Mouse (Mus musculus): ENCODE results near the gene Dnlz. TPM values are rescaled to one million over a fixed set of nuclear protein-coding genes. Genes with fewer than 3 reads are reported as not detected.
A peak's percentile ranks its signal among the peaks of the same experiment; 100 is the strongest.

Dnlz gene
- polyA plus RNA-seq, 1 experiment from 2014 or later: 25.6 TPM

DNA sequence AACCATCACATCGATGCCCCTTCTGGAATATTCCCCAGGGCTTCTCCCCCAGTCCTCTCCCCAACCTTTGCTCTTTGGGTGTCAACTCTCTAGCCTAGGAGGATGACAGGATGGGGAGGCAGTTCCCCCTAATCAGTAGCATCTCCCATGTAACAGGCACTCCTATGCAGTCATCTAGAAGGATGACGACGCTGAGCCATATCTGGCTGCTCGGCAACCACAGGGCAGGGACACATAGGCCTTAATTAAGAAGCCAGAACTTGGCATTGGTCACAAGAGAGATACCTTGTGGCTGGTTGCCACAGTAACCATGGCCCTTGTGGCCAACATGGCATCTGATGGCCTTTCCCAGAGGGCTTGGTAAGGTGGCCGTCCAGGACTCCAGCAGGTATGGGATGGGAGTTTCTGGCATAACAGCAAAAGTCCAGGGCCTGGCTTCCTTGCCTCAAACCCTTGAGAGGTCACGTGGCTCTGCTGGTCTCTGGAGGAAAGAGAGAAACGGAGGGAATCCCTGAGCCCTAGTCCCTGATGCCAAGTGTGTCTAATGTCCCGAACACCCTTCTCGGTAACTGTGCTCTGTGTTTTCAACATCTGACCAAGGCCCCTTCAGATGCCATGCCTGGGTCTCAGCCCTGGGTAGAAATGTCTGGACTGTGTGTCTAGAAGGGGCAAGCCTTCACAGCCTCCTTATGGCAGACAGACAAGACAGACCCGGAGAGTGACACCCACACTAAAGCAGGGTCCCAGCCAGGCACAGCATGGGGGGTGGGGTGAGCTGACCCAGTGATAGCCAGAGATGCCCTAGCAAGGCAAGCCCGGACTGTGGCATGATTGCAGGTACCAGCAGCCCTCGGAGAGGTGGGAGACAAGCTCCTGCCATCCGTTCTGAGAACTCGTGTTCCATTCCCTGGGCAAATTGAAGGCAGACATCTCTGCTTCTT lies 31.4 kb downstream of the Dnlz start:
- no peak for ATAC-seq (ENCODE audit: insufficient number of reproducible peaks, insufficient read depth, low FRiP score, low read depth)
- Histone ChIP-seq H3K4me3 (ENCODE audit: low read depth, low read length) (no peak overlapping the region), H3K27ac (ENCODE audit: low read length) (no peak overlapping the region), H3K36me3 (ENCODE audit: control insufficient read depth, insufficient read depth, low read length) (peaks cover 38% of the 10 kb centered on the region), H3K9ac (replicated peaks; ENCODE audit: low read depth, low read length) (no peak overlapping the region), H3K9me3 (ENCODE audit: control insufficient read depth, low read depth, low read length) (no peaks in the 10 kb centered on the region), H3K4me1 (ENCODE audit: control insufficient read depth, insufficient read depth, low read length) (peaks cover 21% of the 10 kb centered on the region), H3K27me3 (ENCODE audit: control insufficient read depth, insufficient read depth, low read length) (no peaks in the 10 kb centered on the region), H3K4me2 (replicated peaks; ENCODE audit: low read depth, low read length) (no peak overlapping the region)
- 90% methylated on average over 14 of the region's 14 CpGs for WGBS

DNA sequence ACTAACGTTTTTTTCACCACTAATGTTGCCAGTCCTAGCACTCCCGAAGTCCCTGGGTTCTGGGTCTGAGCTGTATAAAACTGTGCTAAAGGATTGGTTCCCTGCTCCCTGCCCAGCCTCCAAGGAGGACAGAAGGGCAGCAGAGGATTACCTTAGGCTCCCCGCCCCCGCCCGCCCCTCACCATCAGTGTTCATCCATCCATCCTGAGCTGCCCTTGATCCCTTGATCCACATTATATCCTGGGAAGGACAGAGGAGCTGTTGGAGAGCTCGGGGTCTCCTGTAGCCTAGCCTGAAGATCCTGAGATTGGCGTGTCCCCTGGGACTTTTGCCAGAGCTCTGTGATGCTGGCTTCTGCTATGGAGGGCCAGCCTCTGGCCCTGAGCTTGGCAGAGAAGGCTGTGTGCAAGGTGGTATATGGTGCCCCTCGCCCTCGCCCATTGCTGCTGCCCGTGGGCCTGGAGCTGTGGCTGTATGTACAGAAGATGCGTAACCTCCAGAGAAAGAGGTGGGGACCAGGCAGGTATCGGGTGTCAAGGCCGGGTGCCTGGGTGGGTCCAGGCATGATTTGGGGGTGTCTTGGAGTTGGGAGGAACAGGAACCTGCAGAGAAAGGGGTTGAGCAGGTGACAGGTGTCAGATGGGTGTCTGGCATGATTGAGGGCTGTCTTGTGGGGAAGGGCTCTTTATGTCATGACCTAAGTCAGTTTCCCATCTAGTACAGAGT lies 32.2 kb downstream of the Dnlz start:
- H3K4me2 ChIP-seq (replicated peaks; ENCODE audit: low read depth, low read length): no peak overlapping the region
- H3K9ac ChIP-seq (replicated peaks; ENCODE audit: low read depth, low read length): no peak overlapping the region
- WGBS: 85% methylated on average over 13 of the region's 13 CpGs
- no peak overlapping the region for H3K27ac ChIP-seq (ENCODE audit: low read length)
- no peak for ATAC-seq (ENCODE audit: insufficient number of reproducible peaks, insufficient read depth, low FRiP score, low read depth)
- peaks cover 30% of the 10 kb centered on the region for H3K36me3 ChIP-seq (ENCODE audit: control insufficient read depth, insufficient read depth, low read length)
- no peaks in the 10 kb centered on the region for H3K27me3 ChIP-seq (ENCODE audit: control insufficient read depth, insufficient read depth, low read length)
- H3K9me3 ChIP-seq (ENCODE audit: control insufficient read depth, low read depth, low read length): no peaks in the 10 kb centered on the region
- H3K4me3 ChIP-seq (ENCODE audit: low read depth, low read length): no peak overlapping the region
- peaks cover 24% of the 10 kb centered on the region for H3K4me1 ChIP-seq (ENCODE audit: control insufficient read depth, insufficient read depth, low read length)

GRCm38 (mm10) chr2:26319109-26319508 lies 32.8 kb downstream of the Dnlz start:
- no peak overlapping the region for H3K4me3 ChIP-seq (ENCODE audit: low read depth, low read length)
- no peak for ATAC-seq (ENCODE audit: insufficient number of reproducible peaks, insufficient read depth, low FRiP score, low read depth)
- no peak overlapping the region for H3K9ac ChIP-seq (replicated peaks; ENCODE audit: low read depth, low read length)
- no peak overlapping the region for H3K27ac ChIP-seq (ENCODE audit: low read length)
- WGBS: 88% methylated on average over 9 of the region's 9 CpGs
- H3K4me2 ChIP-seq (replicated peaks; ENCODE audit: low read depth, low read length): no peak overlapping the region
- H3K4me1 ChIP-seq (ENCODE audit: control insufficient read depth, insufficient read depth, low read length): peaks cover 28% of the 10 kb centered on the region
- H3K9me3 ChIP-seq (ENCODE audit: control insufficient read depth, low read depth, low read length): no peaks in the 10 kb centered on the region
- H3K36me3 ChIP-seq (ENCODE audit: control insufficient read depth, insufficient read depth, low read length): peaks cover 24% of the 10 kb centered on the region
- no peaks in the 10 kb centered on the region for H3K27me3 ChIP-seq (ENCODE audit: control insufficient read depth, insufficient read depth, low read length)

DNA sequence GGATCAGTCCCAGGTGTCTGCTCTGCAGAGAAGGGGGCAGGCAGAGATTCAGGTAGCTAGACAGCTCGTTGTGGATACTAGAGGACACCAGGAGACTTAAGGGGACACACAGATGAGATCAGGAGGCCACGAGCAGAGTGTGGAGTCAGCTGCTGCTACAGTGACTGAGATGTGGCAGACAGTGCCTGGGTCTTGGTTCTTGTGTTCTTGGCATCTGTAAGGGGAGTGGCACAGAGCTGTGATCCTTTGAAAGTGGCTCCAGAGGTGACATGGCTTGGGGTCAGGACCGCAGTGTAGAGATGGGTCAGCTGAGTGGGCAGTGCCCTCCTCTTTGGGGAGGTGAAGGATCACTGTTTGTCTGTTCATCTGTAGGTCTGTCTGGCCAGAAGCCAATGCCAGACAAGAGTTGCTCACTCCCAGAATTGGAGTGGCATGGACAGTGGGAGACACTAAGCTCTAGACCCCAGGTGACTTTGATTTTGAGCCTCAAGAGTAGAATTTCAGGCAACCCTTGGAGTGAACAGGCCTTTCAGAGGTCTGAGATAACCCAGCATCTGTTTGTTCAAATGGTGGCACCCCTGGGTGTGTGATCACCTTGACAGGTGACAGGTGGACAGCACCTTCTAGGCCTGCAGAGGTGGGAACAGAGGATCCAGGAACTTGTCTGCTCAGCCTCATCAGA lies 33.8 kb downstream of the Dnlz start:
- no peaks in the 10 kb centered on the region for H3K27me3 ChIP-seq (ENCODE audit: control insufficient read depth, insufficient read depth, low read length)
- H3K36me3 ChIP-seq (ENCODE audit: control insufficient read depth, insufficient read depth, low read length): peaks cover 15% of the 10 kb centered on the region
- no peak overlapping the region for H3K27ac ChIP-seq (ENCODE audit: low read length)
- 91% methylated on average over 3 of the region's 3 CpGs for WGBS
- no peak for ATAC-seq (ENCODE audit: insufficient number of reproducible peaks, insufficient read depth, low FRiP score, low read depth)
- no peaks in the 10 kb centered on the region for H3K9me3 ChIP-seq (ENCODE audit: control insufficient read depth, low read depth, low read length)
- H3K4me2 ChIP-seq (replicated peaks; ENCODE audit: low read depth, low read length): no peak overlapping the region
- peaks cover 33% of the 10 kb centered on the region for H3K4me1 ChIP-seq (ENCODE audit: control insufficient read depth, insufficient read depth, low read length)
- H3K4me3 ChIP-seq (ENCODE audit: low read depth, low read length): no peak overlapping the region
- H3K9ac ChIP-seq (replicated peaks; ENCODE audit: low read depth, low read length): no peak overlapping the region

GRCm38 (mm10) chr2:26317371-26317770 lies 34.5 kb downstream of the Dnlz start:
- Histone ChIP-seq H3K4me2 (replicated peaks; ENCODE audit: low read depth, low read length) (peak overlapping the region; percentile 84), H3K27me3 (ENCODE audit: control insufficient read depth, insufficient read depth, low read length) (no peaks in the 10 kb centered on the region), H3K4me1 (ENCODE audit: control insufficient read depth, insufficient read depth, low read length) (peaks cover 33% of the 10 kb centered on the region), H3K36me3 (ENCODE audit: control insufficient read depth, insufficient read depth, low read length) (peaks cover 7% of the 10 kb centered on the region; the same call in 1 of the 2 replicates), H3K27ac (ENCODE audit: low read length) (peak overlapping the region; percentile 96; the same call in 1 of the 2 replicates), H3K9me3 (ENCODE audit: control insufficient read depth, low read depth, low read length) (no peaks in the 10 kb centered on the region), H3K9ac (replicated peaks; ENCODE audit: low read depth, low read length) (peak overlapping the region; percentile 95; the same call in 1 of the 2 replicates), H3K4me3 (ENCODE audit: low read depth, low read length) (peak overlapping the region; percentile 90)
- no peak for ATAC-seq (ENCODE audit: insufficient number of reproducible peaks, insufficient read depth, low FRiP score, low read depth)
- 55% methylated on average over 3 of the region's 3 CpGs for WGBS

- H3K9me3 ChIP-seq (ENCODE audit: control insufficient read depth, low read depth, low read length): no peaks in the 10 kb centered on the region
- peak overlapping the region; percentile 84 for H3K4me2 ChIP-seq (replicated peaks; ENCODE audit: low read depth, low read length)
- H3K4me3 ChIP-seq (ENCODE audit: low read depth, low read length): peak overlapping the region; percentile 90
- ATAC-seq (ENCODE audit: insufficient number of reproducible peaks, insufficient read depth, low FRiP score, low read depth): no peak
- H3K27me3 ChIP-seq (ENCODE audit: control insufficient read depth, insufficient read depth, low read length): no peaks in the 10 kb centered on the region
- 0 out of 2 replicates have a peak, but pooled peaks cover 4% of the 10 kb centered on the region for H3K36me3 ChIP-seq (ENCODE audit: control insufficient read depth, insufficient read depth, low read length)
- peak overlapping the region; percentile 96 for H3K27ac ChIP-seq (ENCODE audit: low read length)
- H3K9ac ChIP-seq (replicated peaks; ENCODE audit: low read depth, low read length): peak overlapping the region; percentile 95
- peaks cover 33% of the 10 kb centered on the region for H3K4me1 ChIP-seq (ENCODE audit: control insufficient read depth, insufficient read depth, low read length)
- WGBS: 49% methylated on average over 9 of the region's 9 CpGs
Observed at GRCm38 (mm10) chr2:26316576-26317246, 35.2 kb downstream of the Dnlz start.

GRCm38 (mm10) chr2:26315925-26316311 lies 36.0 kb downstream of the Dnlz start:
- Histone ChIP-seq H3K4me1 (ENCODE audit: control insufficient read depth, insufficient read depth, low read length) (peaks cover 33% of the 10 kb centered on the region), H3K27ac (ENCODE audit: low read length) (peak overlapping the region; percentile 96)
- 2% methylated on average over 11 of the region's 11 CpGs for WGBS

More at GRCm38 (mm10) chr2:26315925-26316311, 36.0 kb downstream of the Dnlz start:
- Histone ChIP-seq H3K9ac (replicated peaks; ENCODE audit: low read depth, low read length) (peak overlapping the region; percentile 95), H3K27me3 (ENCODE audit: control insufficient read depth, insufficient read depth, low read length) (no peaks in the 10 kb centered on the region), H3K36me3 (ENCODE audit: control insufficient read depth, insufficient read depth, low read length) (0 out of 2 replicates have a peak, but pooled peaks cover 4% of the 10 kb centered on the region), H3K4me2 (replicated peaks; ENCODE audit: low read depth, low read length) (peak overlapping the region; percentile 84), H3K4me3 (ENCODE audit: low read depth, low read length) (peak overlapping the region; percentile 90), H3K9me3 (ENCODE audit: control insufficient read depth, low read depth, low read length) (no peaks in the 10 kb centered on the region)
- ATAC-seq (ENCODE audit: insufficient number of reproducible peaks, insufficient read depth, low FRiP score, low read depth): peak; percentile 54
